Mouse (Mus musculus): ENCODE measurements around the gene Tomm5. TPM values are rescaled to one million over a fixed set of nuclear protein-coding genes. Genes with fewer than 3 reads are reported as not detected.

Tomm5 gene
- polyA plus RNA-seq, 1 experiment from 2014 or later, result 157 TPM

Other genes with a start within 250 kb of the Tomm5 start
- gene Grhpr, start 126.7 kb downstream of the Tomm5 start, polyA plus RNA-seq (2014; fragmentation: Nextera tagmentation; extraction: Ambion mirVana), result 18.2 and 20.7 TPM in 2 replicates
- 45.7 and 55.5 TPM in 2 replicates for gene Zbtb5, start 95.7 kb downstream of the Tomm5 start, polyA plus RNA-seq (2014; fragmentation: Nextera tagmentation; extraction: Ambion mirVana)
- 33.3 and 39.6 TPM in 2 replicates for gene Polr1e, start 89.5 kb downstream of the Tomm5 start, polyA plus RNA-seq (2014; fragmentation: Nextera tagmentation; extraction: Ambion mirVana)
- gene Fbxo10, start 23.5 kb downstream of the Tomm5 start, polyA plus RNA-seq (2014; fragmentation: Nextera tagmentation; extraction: Ambion mirVana), result 10.5 and 11.2 TPM in 2 replicates
- gene Frmpd1, start 76.8 kb upstream of the Tomm5 start, polyA plus RNA-seq (2014; fragmentation: Nextera tagmentation; extraction: Ambion mirVana), result 0.80 and 1.5 TPM in 2 replicates
- gene Trmt10b, start 189.0 kb upstream of the Tomm5 start, polyA plus RNA-seq (2014; fragmentation: Nextera tagmentation; extraction: Ambion mirVana), result 25.5 and 28.2 TPM in 2 replicates
- gene Dcaf10, start 234.0 kb upstream of the Tomm5 start, polyA plus RNA-seq (2014; fragmentation: Nextera tagmentation; extraction: Ambion mirVana), result 10.9 and 14.6 TPM in 2 replicates
- gene Exosc3, start 234.6 kb upstream of the Tomm5 start, polyA plus RNA-seq (2014; fragmentation: Nextera tagmentation; extraction: Ambion mirVana), result 38.6 and 42.0 TPM in 2 replicates